Mouse (Mus musculus): Measurements from ENCODE around the gene Gigyf2. TPM values are rescaled to one million over a fixed set of nuclear protein-coding genes. Genes with fewer than 3 reads are reported as not detected.

Gigyf2 gene
- polyA plus RNA-seq (2014; fragmentation: Nextera tagmentation; extraction: Ambion mirVana): 53.1 and 55.8 TPM in 2 replicates

GRCm38 (mm10) chr1:87326742-87327163 lies at the start of gene Gigyf2:
Gene Gigyf2, plus strand, starts transcription at chr1:87326998.
- under 1% methylated on average over 36 of the region's 36 CpGs for WGBS
- H3K9ac ChIP-seq (ENCODE audit: low read length): peak within 1 kb of the TSS; percentile 92
- no peaks in the 10 kb centered on the region for H3K4me1 ChIP-seq (replicated peaks; ENCODE audit: control insufficient read depth, insufficient read depth, low read length)
- peak; percentile 97 for ATAC-seq (replicated peaks; ENCODE audit: low FRiP score)
- H3K4me2 ChIP-seq (ENCODE audit: low read depth, low read length, severe bottlenecking): peak within 1 kb of the TSS; percentile 77
- H3K9me3 ChIP-seq (ENCODE audit: control insufficient read depth, low read length): no peaks in the 10 kb centered on the region; the same call in 1 of the 2 replicates
- DNase-seq (ENCODE audit: low spot score): peak; percentile 99
- H3K27me3 ChIP-seq (ENCODE audit: control insufficient read depth, insufficient read depth, low read length): no peaks in the 10 kb centered on the region
- H3K4me3 ChIP-seq (ENCODE audit: low read depth, low read length): peak within 1 kb of the TSS; percentile 99
- no peaks in the 10 kb centered on the region for H3K36me3 ChIP-seq (ENCODE audit: control insufficient read depth, insufficient read depth, low read length)
- peak within 1 kb of the TSS; percentile 76 for H3K27ac ChIP-seq (ENCODE audit: low read depth, low read length)

DNA sequence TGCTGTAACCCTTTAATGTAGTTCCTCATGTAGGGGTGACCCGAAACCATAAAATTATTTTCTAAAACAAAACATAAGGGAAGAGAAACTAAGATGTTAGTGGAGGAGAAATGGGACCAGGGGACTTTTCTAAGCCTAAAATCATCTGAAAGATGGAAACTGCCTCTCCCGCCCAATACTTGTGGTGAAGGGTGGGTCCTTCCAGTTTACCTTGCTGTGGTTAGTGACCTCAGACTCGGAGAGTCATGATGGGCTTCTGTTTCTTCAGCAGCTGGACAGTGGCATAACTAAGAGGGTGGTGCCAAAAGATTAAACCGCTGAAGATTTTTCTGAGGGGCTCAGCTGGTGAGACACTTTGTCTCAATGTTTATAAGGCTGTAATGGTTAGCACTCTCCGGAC lies 46.5 kb upstream of the Gigyf2 start:
- Histone ChIP-seq H3K27me3 (ENCODE audit: control insufficient read depth, insufficient read depth, low read length) (no peaks in the 10 kb centered on the region), H3K9ac (ENCODE audit: low read length) (no peak overlapping the region), H3K36me3 (ENCODE audit: control insufficient read depth, insufficient read depth, low read length) (no peaks in the 10 kb centered on the region), H3K4me3 (ENCODE audit: low read depth, low read length) (no peak overlapping the region), H3K27ac (ENCODE audit: low read depth, low read length) (no peak overlapping the region), H3K4me1 (replicated peaks; ENCODE audit: control insufficient read depth, insufficient read depth, low read length) (no peaks in the 10 kb centered on the region; the same call in 1 of the 2 replicates), H3K4me2 (ENCODE audit: low read depth, low read length, severe bottlenecking) (no peak overlapping the region), H3K9me3 (ENCODE audit: control insufficient read depth, low read length) (no peaks in the 10 kb centered on the region)
- WGBS: 80% methylated on average over 5 of the region's 5 CpGs
- ATAC-seq (replicated peaks; ENCODE audit: low FRiP score) (no peak), DNase-seq (ENCODE audit: low spot score) (no peak)

GRCm38 (mm10) chr1:87281599-87282412 lies 45.0 kb upstream of the Gigyf2 start:
- Histone ChIP-seq H3K27me3 (ENCODE audit: control insufficient read depth, insufficient read depth, low read length) (no peaks in the 10 kb centered on the region), H3K4me2 (ENCODE audit: low read depth, low read length, severe bottlenecking) (peak overlapping the region; percentile 18; the same call in 1 of the 2 replicates), H3K36me3 (ENCODE audit: control insufficient read depth, insufficient read depth, low read length) (no peaks in the 10 kb centered on the region), H3K9ac (ENCODE audit: low read length) (peak overlapping the region; percentile 21; the same call in 1 of the 2 replicates), H3K4me1 (replicated peaks; ENCODE audit: control insufficient read depth, insufficient read depth, low read length) (no peaks in the 10 kb centered on the region; the same call in 1 of the 2 replicates), H3K9me3 (ENCODE audit: control insufficient read depth, low read length) (no peaks in the 10 kb centered on the region), H3K27ac (ENCODE audit: low read depth, low read length) (no peak overlapping the region), H3K4me3 (ENCODE audit: low read depth, low read length) (no peak overlapping the region)
- no peak for DNase-seq (ENCODE audit: low spot score)
- 18% methylated on average over 20 of the region's 20 CpGs for WGBS
- ATAC-seq (replicated peaks; ENCODE audit: low FRiP score): no peak

- WGBS: 68% methylated on average over 6 of the region's 6 CpGs
- Histone ChIP-seq H3K36me3 (ENCODE audit: control insufficient read depth, insufficient read depth, low read length) (no peaks in the 10 kb centered on the region), H3K4me1 (replicated peaks; ENCODE audit: control insufficient read depth, insufficient read depth, low read length) (no peaks in the 10 kb centered on the region; the same call in 1 of the 2 replicates), H3K27ac (ENCODE audit: low read depth, low read length) (no peak overlapping the region), H3K9ac (ENCODE audit: low read length) (no peak overlapping the region), H3K27me3 (ENCODE audit: control insufficient read depth, insufficient read depth, low read length) (no peaks in the 10 kb centered on the region), H3K4me3 (ENCODE audit: low read depth, low read length) (no peak overlapping the region), H3K4me2 (ENCODE audit: low read depth, low read length, severe bottlenecking) (no peak overlapping the region), H3K9me3 (ENCODE audit: control insufficient read depth, low read length) (no peaks in the 10 kb centered on the region)
- no peak for DNase-seq (ENCODE audit: low spot score)
- ATAC-seq (replicated peaks; ENCODE audit: low FRiP score): no peak
Measured at GRCm38 (mm10) chr1:87282413-87282788, 44.4 kb upstream of the Gigyf2 start.

DNA sequence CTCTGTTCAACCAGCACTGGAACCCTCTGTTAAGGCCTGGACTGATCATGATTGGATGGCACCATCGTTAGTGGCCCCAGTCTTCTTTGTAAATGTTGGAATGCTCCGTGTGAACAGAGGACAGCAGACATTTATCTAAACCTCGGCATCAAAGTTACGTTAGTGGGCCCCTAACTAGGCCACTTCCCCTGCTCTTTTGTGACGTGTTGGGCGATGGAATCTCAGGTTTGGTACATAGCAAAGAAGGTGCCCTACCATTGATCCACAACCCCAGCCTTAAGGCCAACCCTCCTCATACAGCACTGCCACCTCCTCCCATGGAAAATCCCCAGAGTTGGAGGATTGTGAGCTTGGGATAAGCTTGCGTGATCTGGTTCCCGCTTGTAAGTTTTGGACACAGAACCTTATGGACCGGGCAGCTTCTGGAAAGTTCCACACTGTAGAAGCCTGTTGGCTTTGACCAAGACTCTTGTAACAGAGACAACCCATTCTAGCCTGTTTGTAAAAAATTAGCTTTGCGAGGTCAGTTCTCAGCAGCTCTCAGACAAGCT lies 43.3 kb upstream of the Gigyf2 start:
- H3K4me2 ChIP-seq (ENCODE audit: low read depth, low read length, severe bottlenecking): no peak overlapping the region
- 68% methylated on average over 10 of the region's 10 CpGs for WGBS
- H3K27ac ChIP-seq (ENCODE audit: low read depth, low read length): no peak overlapping the region
- H3K4me3 ChIP-seq (ENCODE audit: low read depth, low read length): no peak overlapping the region
- no peaks in the 10 kb centered on the region; the same call in 1 of the 2 replicates for H3K4me1 ChIP-seq (replicated peaks; ENCODE audit: control insufficient read depth, insufficient read depth, low read length)
- no peaks in the 10 kb centered on the region for H3K36me3 ChIP-seq (ENCODE audit: control insufficient read depth, insufficient read depth, low read length)
- DNase-seq (ENCODE audit: low spot score) (no peak), ATAC-seq (replicated peaks; ENCODE audit: low FRiP score) (no peak)
- H3K27me3 ChIP-seq (ENCODE audit: control insufficient read depth, insufficient read depth, low read length): no peaks in the 10 kb centered on the region
- no peak overlapping the region for H3K9ac ChIP-seq (ENCODE audit: low read length)
- no peaks in the 10 kb centered on the region for H3K9me3 ChIP-seq (ENCODE audit: control insufficient read depth, low read length)

- Histone ChIP-seq H3K4me2 (ENCODE audit: low read depth, low read length, severe bottlenecking) (no peak overlapping the region), H3K27ac (ENCODE audit: low read depth, low read length) (no peak overlapping the region), H3K4me3 (ENCODE audit: low read depth, low read length) (no peak overlapping the region), H3K27me3 (ENCODE audit: control insufficient read depth, insufficient read depth, low read length) (no peaks in the 10 kb centered on the region), H3K36me3 (ENCODE audit: control insufficient read depth, insufficient read depth, low read length) (no peaks in the 10 kb centered on the region), H3K9me3 (ENCODE audit: control insufficient read depth, low read length) (no peaks in the 10 kb centered on the region), H3K9ac (ENCODE audit: low read length) (no peak overlapping the region), H3K4me1 (replicated peaks; ENCODE audit: control insufficient read depth, insufficient read depth, low read length) (no peaks in the 10 kb centered on the region)
- no peak for DNase-seq (ENCODE audit: low spot score)
- ATAC-seq (replicated peaks; ENCODE audit: low FRiP score): no peak
- 40% methylated on average over 2 of the region's 2 CpGs for WGBS
Measured at GRCm38 (mm10) chr1:87287105-87287504, 39.7 kb upstream of the Gigyf2 start.

- H3K9ac ChIP-seq (ENCODE audit: low read length): no peak overlapping the region
- DNase-seq (ENCODE audit: low spot score) (no peak), ATAC-seq (replicated peaks; ENCODE audit: low FRiP score) (no peak)
- WGBS: 68% methylated on average over 8 of the region's 8 CpGs
- no peaks in the 10 kb centered on the region for H3K9me3 ChIP-seq (ENCODE audit: control insufficient read depth, low read length)
- H3K27ac ChIP-seq (ENCODE audit: low read depth, low read length): no peak overlapping the region
- no peaks in the 10 kb centered on the region for H3K4me1 ChIP-seq (replicated peaks; ENCODE audit: control insufficient read depth, insufficient read depth, low read length)
- no peaks in the 10 kb centered on the region for H3K36me3 ChIP-seq (ENCODE audit: control insufficient read depth, insufficient read depth, low read length)
- no peaks in the 10 kb centered on the region for H3K27me3 ChIP-seq (ENCODE audit: control insufficient read depth, insufficient read depth, low read length)
- H3K4me3 ChIP-seq (ENCODE audit: low read depth, low read length): no peak overlapping the region
- H3K4me2 ChIP-seq (ENCODE audit: low read depth, low read length, severe bottlenecking): no peak overlapping the region
Measured at GRCm38 (mm10) chr1:87291416-87291815, 35.4 kb upstream of the Gigyf2 start.

- Histone ChIP-seq H3K4me1 (replicated peaks; ENCODE audit: control insufficient read depth, insufficient read depth, low read length) (no peaks in the 10 kb centered on the region), H3K4me3 (ENCODE audit: low read depth, low read length) (no peak overlapping the region), H3K4me2 (ENCODE audit: low read depth, low read length, severe bottlenecking) (no peak overlapping the region), H3K27ac (ENCODE audit: low read depth, low read length) (no peak overlapping the region), H3K9ac (ENCODE audit: low read length) (no peak overlapping the region), H3K9me3 (ENCODE audit: control insufficient read depth, low read length) (no peaks in the 10 kb centered on the region), H3K27me3 (ENCODE audit: control insufficient read depth, insufficient read depth, low read length) (no peaks in the 10 kb centered on the region), H3K36me3 (ENCODE audit: control insufficient read depth, insufficient read depth, low read length) (no peaks in the 10 kb centered on the region)
- DNase-seq (ENCODE audit: low spot score) (no peak), ATAC-seq (replicated peaks; ENCODE audit: low FRiP score) (no peak)
- 67% methylated on average over 15 of the region's 15 CpGs for WGBS
Measured at GRCm38 (mm10) chr1:87292420-87293190, 34.2 kb upstream of the Gigyf2 start.

Data from forebrain, embryonic 11.5 days (tissue).